Mouse (Mus musculus) brain, embryonic 14.5 days (tissue): ENCODE results near the gene Zc3h7b.

ENCODE experiments used
- CTCF ChIP-seq: fragments of 200-500 bp; IDR thresholded peaks from 2 replicates; pipeline ENCODE4 v1.5.1; 2012; ENCODE audit warnings: inconsistent platforms, mild to moderate bottlenecking, moderate library complexity, borderline replicate concordance; ENCODE audit not compliant: insufficient read depth, insufficient read length; ENCODE audit errors: extremely low read depth
- POLR2A ChIP-seq: fragments of 200-500 bp; IDR thresholded peaks from 2 replicates; pipeline ENCODE4 v1.6.1; 2012; ENCODE audit warnings: mild to moderate bottlenecking, inconsistent platforms, borderline replicate concordance; ENCODE audit not compliant: poor library complexity, insufficient read depth, insufficient read length, severe bottlenecking; ENCODE audit errors: extremely low read depth

GRCm38 (mm10) chr15:81810671-81811598 is 66.1 kb downstream of the Zc3h7b start:
- TF ChIP-seq POLR2A = peak; percentile 82
- TF ChIP-seq CTCF = no peak
